Mouse (Mus musculus) macrophage (primary cell): ENCODE data around the gene Rwdd2a. TPM values are rescaled to one million over a fixed set of nuclear protein-coding genes. Genes with fewer than 3 reads are reported as not detected.
"Not testable (repeated sequence)": the region's sequence is repeated elsewhere in the genome, so short reads cannot be mapped to it uniquely, and the experiment has no call there.

Source experiments
- H3K27ac ChIP-seq: fragments of 350-480 bp; formaldehyde crosslinking; 2 replicates; pipeline ENCODE4 v1.9.0; 2021
- H3K36me3 ChIP-seq: fragments of 350-480 bp; formaldehyde crosslinking; 2 replicates; pipeline ENCODE4 v1.9.0; 2021; ENCODE audit errors: inconsistent target
- H3K4me3 ChIP-seq: fragments of 350-480 bp; formaldehyde crosslinking; 2 replicates; pipeline ENCODE4 v1.9.0; 2021; ENCODE audit errors: inconsistent target
- H3K79me2 ChIP-seq: fragments of 350-480 bp; formaldehyde crosslinking; 2 replicates; pipeline ENCODE4 v1.9.0; 2021; ENCODE audit errors: inconsistent target
- WGBS: methylation state at CpG from one replicate; pipeline ENCODE4 v1.1.7; 2026; ENCODE audit warnings: inconsistent platforms; ENCODE audit not compliant: missing documents; 5-methylcytosine and 5-hydroxymethylcytosine counted together
- polyA plus RNA-seq: library from polyadenylated mRNA; stranded (reverse); fragments of 250-400 nt; gene quantifications from 3 replicates; pipeline ENCODE4 v1.2.4, GENCODE M21; 2018; ENCODE audit warnings: inconsistent platforms

The Rwdd2a gene
- polyA plus RNA-seq, 1 experiment from 2014 or later = 3.1 TPM

DNA sequence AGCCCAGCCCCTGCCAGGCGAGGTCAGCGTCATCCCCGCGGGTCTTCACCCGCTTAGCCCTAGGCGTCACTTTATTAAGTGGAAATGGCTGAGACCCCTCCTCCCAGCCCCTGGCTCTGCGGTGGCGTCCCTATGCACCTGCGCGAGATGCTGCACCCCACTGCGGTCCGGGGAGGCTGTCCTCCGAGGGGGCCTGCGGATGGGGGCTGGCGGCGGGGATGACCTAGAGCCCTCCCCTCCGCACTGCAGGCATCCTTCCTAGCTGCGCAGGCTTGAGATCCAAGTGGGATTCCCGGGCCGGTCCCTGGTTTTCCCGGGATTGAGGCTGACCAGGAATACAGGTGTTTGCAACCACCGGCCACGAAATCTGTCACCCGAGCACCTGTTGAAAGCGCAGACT is 405 bp downstream of the Rwdd2a start:
- H3K27ac ChIP-seq = no peak overlapping the region
- peak overlapping the region; percentile 43 for H3K4me3 ChIP-seq
- WGBS = 1% methylated on average over 25 of the region's 25 CpGs
- H3K36me3 ChIP-seq = peaks cover 12% of the 10 kb centered on the region; the same call in 1 of the 2 replicates
- no peaks in the 10 kb centered on the region; the same call in 1 of the 2 replicates for H3K79me2 ChIP-seq

DNA sequence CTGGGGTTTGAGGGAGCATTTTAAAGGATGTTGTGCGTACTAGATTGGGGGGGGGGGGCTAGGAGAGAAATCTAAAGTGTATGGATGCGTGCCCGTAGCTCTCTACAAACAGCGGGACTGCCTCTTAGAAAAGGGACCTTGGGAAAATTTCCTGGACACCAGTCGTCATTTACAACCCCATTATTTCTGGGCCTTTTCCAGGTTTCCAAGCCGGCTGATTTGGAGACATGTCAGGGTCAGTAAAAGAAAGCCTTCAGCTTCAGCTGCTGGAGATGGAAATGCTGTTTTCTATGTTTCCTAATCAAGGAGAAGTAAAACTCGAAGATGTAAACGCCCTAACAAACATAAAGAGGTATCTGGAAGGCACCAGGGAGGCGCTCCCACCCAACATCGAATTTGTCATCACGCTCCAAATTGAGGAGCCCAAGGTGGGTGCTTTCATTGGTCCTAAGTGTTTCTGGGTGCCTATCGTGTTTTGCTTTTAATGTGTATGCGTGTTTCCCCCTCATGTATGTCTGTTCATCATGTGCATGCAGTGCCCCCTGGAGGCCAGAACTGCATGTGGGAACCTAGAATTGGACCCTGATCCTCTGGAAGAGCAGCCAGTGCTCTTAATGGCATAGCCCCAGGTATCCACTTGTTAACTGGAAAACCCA is 973 bp downstream of the Rwdd2a start:
- peak overlapping the region; percentile 43 for H3K4me3 ChIP-seq
- H3K79me2 ChIP-seq = no peaks in the 10 kb centered on the region; the same call in 1 of the 2 replicates
- WGBS = 5% methylated on average over 13 of the region's 13 CpGs
- H3K27ac ChIP-seq = no peak overlapping the region
- peaks cover 12% of the 10 kb centered on the region; the same call in 1 of the 2 replicates for H3K36me3 ChIP-seq

DNA sequence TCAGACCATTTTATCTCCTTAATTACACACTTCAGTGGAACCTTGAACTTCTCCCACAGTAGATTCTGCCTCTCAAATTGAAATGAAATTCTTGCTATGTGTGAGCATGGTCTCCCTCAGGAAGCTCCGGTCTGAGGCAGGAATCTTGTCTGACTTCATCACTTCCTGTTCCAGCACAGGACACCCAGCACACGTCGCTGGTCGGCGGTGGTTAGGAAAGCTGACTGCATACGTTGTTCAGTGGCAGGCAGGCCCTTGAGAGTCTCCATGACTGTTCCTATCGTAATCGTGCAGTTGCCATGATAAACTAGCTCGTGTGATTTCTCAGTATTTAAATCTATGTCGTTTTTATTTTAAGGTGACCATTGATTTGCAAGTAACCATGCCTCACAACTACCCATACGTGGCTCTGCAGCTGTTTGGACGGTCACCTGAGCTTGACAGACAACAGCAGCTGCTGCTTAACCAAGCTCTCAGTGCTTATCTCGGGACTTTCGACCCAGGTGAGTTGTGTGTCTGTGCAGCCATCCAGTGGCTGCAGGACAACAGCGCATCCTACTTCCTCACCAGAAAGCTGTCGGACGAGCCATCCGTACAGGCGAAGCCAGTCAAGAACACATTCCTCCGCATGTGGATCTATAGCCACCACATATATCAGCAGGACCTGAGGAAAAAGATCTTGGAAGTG is 2.0 kb downstream of the Rwdd2a start:
- Histone ChIP-seq H3K36me3 (peaks cover 8% of the 10 kb centered on the region; the same call in 1 of the 2 replicates), H3K4me3 (no peak overlapping the region), H3K27ac (no peak overlapping the region), H3K79me2 (no peaks in the 10 kb centered on the region; the same call in 1 of the 2 replicates)
- WGBS = 64% methylated on average over 20 of the region's 20 CpGs

DNA sequence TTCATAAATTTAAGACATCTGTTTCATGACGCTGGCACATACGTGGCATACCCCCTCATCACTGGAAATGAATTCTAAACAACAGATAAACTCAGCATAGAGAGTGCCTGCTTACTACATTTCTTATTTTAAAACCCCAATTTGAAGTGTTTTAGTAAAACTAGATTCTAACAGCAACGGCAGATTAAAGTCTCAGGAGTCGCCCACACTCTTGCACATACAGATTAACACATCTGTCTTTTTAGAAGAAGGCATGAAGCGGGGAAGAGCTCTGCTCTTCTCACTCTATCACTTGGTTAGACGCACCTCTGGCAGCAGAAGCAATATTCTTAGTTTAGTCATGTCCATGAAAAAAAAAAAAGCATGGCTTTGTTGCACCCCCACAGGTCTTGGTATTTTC is 3.4 kb downstream of the Rwdd2a start:
- no peaks in the 10 kb centered on the region; the same call in 1 of the 2 replicates for H3K79me2 ChIP-seq
- WGBS = 95% methylated on average over 6 of the region's 6 CpGs
- H3K36me3 ChIP-seq = no peaks in the 10 kb centered on the region
- H3K4me3 ChIP-seq = no peak overlapping the region
- no peak overlapping the region for H3K27ac ChIP-seq

DNA sequence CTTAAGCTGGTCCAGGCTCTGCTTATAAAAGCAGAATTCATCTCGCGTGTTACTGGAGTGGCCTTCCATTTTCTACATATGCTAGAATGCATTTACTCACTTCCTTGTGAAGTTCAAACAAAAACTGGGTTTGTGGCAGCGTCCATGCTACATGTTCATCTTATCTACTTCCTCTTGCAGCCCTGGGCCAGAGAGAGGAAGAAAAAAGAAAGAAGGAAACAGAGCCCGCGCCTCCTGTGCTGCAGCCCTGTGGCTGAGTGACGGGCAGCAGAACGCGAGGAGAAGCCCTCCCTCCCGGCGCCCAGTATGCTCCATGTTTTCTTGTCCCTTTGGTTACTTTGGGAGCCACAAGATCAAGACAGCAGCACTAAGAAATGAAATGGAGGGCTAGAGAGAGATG is 7.9 kb downstream of the Rwdd2a start:
- no peaks in the 10 kb centered on the region for H3K79me2 ChIP-seq
- WGBS = 5% methylated on average over 10 of the region's 10 CpGs
- H3K4me3 ChIP-seq = no peak overlapping the region
- peak overlapping the region; percentile 19 for H3K27ac ChIP-seq
- no peaks in the 10 kb centered on the region for H3K36me3 ChIP-seq

DNA sequence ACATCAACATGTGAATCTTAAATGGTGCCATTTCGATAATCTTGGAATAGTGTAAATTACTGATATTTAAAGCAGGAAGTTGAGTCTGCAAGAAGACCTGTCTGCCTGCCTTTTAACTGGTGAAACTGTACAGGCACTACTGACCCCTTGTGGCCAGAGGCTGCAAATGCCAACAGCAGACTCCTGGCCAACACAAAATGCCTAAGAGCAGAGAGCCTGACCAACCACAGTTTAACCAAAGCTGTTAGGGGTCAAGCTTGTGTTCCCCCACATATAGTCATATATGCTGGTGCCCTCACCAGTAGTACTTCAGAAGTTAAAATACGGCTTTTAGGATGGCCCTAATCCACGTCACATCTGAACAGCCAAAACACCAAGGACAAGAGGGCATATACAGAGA is 11.9 kb downstream of the Rwdd2a start:
- WGBS = 0% methylated on average over 1 of the region's 3 CpGs
- H3K36me3 ChIP-seq = no peaks in the 10 kb centered on the region

DNA sequence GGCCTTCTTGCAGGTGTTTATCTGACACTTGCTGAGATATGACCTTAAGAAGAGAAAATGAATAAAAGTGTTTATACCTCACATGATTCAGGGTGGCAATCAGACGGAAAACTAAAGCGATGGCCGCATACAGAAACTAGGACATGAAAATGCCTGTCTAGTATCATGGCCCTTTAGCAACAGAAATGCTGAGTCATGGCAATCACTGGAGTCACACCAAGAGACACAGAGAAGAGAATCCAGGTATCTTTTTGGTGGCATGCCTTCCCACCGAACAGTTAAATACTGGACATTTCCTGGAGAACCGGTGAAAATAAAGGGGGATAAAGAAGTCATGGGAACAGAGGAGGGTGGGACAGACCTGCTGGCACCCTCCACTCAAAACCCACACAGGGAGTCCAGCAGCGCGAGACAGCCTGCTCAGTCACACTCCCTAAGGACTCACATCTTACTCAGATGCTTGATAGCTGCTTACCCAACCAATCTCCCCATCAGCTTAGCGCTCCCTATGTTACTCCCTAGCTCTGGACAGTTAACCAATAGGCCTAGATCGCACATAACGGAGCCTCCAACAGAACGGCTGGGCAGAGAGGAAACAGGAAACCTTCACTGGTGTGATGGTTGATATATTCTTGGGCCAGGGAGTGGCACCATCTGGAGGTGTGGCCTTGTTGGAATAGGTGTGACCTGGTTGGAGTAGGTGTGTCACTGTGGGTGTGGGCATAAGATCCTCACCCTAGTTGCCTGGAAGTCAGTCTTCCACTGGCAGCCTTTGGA is 15.4 kb downstream of the Rwdd2a start:
- Histone ChIP-seq H3K27ac (no peak overlapping the region), H3K4me3 (no peak overlapping the region), H3K79me2 (no peaks in the 10 kb centered on the region), H3K36me3 (no peaks in the 10 kb centered on the region)
- 91% methylated on average over 10 of the region's 11 CpGs for WGBS

More for the DNA sequence above, 11.9 kb downstream of the Rwdd2a start:
- Histone ChIP-seq H3K4me3 (no peak overlapping the region), H3K79me2 (no peaks in the 10 kb centered on the region), H3K27ac (no peak overlapping the region)

DNA sequence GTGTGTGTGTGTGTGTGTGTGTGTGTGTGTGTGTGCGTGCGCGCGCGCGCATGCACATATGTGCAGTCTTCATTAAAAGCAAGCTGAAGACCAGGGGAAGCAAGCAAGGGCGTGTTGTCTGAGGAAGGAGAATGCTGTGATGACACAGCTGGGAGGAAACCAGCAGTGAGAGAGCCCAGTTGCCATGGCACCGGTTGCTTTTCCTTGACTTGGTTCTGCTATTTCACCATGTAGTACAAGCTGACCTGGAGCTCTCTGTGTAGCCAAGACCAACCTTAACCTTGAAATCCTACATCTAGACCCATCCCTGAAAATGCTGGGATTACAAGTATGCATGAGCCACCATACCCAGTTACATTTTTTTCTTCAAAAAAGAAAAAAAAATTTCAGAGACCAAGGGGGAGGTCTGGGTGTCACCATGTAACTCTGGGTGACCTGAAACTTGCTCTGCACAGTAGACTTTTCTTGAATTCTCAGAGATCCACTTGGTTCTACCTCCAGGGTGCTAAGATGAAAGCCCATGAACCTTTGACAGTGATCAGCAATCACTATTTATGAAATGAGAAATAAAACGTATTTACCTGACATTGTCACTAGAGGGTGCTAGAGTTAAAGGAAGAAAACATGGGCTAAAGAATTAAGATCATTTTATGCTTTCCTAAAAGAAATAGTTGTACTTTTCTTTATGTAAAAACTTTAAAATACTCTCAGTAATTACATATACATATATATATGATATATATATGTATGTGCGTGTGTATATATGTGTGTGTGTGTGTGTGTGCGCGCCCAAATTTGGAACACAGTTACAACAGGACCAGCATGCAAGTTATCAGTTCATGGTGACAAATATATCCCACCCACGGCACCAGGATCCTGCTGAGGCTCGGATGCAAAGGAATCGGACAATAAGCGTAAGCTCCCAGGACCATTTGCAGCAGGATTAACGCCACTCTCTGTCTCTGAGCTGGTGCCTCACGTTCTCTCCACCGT is 21.2 kb downstream of the Rwdd2a start:
- Histone ChIP-seq H3K36me3 (no peaks in the 10 kb centered on the region), H3K4me3 (no peak overlapping the region), H3K79me2 (no peaks in the 10 kb centered on the region), H3K27ac (peak overlapping the region; percentile 24; the same call in 1 of the 2 replicates)
- 67% methylated on average over 13 of the region's 19 CpGs for WGBS

DNA sequence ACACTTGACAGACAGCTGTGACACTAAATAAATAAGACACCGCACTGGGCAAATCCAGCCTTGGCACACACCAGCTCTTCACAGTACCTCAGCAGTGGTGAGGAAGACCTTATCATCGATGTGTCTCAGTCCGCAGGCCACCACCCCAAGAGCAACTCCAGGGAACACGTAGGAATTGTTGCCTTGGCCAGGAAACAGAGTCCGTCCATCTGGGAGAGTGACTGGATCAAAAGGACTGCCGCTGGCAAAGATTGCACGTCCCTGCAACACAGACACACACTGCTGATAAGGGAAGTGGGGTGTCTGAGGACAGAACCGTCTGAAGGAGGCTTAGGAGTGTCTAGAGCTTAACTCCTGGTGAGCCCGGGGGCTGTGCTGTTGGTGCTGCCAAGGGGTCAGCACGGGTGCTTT is 22.6 kb downstream of the Rwdd2a start:
- not testable (repeated sequence) for H3K79me2 ChIP-seq, H3K4me3 ChIP-seq, H3K27ac ChIP-seq, H3K36me3 ChIP-seq
- 79% methylated on average over 8 of the region's 10 CpGs for WGBS

DNA sequence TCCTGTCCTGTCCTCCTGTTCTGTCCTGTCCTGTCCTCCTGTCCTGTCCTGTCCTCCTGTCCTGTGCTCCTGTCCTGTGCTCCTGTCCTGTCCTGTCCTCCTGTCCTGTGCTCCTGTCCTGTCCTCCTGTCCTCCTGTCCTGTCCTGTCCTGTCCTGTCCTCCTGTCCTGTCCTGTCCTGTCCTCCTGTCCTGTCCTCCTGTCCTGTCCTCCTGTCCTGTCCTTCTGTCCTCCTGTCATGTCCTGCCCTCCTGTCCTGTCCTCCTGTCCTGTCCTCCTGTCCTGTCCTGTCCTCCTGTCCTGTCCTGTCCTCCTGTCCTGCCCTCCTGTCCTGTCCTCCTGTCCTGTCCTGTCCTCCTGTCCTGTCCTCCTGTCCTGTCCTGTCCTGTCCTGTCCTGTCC is 25.2 kb downstream of the Rwdd2a start:
- not testable (repeated sequence) for H3K27ac ChIP-seq, H3K79me2 ChIP-seq, H3K36me3 ChIP-seq, H3K4me3 ChIP-seq

DNA sequence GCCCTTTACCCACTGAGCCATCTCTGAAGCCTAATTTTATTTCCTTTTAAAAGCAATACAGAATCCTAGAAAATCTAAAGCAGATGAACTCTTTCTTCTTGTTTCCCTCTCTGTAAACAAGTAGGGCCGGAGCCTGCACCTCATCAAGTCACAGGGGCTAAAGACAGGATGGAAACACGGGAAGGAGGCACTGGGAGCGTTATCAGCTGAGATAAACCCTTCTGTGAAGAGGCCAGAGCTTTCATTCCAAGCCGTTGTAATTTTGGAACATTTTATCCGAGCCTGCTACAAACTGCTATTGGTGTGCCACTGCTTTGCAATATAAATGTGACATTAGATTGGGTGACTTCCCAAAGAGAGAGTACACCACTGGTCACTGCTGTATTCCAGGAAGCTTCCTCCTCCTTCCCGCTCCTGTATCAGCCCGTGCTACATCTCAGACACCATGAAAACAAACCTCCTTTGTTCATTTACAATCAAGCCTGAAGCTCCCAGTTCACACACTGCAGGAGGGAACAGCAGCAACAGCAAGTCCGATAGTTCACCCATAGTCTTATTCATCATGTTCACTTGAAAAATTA is 28.0 kb downstream of the Rwdd2a start:
- no peak overlapping the region for H3K4me3 ChIP-seq
- no peaks in the 10 kb centered on the region for H3K36me3 ChIP-seq
- WGBS = 82% methylated on average over 8 of the region's 8 CpGs
- no peak overlapping the region for H3K27ac ChIP-seq
- H3K79me2 ChIP-seq = no peaks in the 10 kb centered on the region

DNA sequence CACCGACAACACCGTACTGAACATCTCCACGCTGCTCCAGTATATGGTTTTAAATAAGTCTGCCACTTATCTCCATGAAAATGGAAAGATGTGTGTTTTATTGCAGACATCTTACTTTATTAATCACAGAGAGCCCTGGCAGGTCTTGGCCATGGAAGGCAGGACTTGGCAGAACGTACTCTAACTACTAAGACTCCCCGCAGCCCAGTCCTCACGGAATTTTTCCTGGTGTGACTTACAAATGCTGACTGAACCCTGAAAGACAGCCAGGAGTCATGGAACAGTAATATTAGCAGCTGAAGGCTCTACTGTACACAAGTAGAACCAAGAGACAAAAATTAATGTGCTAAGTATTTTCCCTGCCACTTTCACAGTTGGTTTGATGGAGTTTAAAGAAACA is 34.0 kb downstream of the Rwdd2a start:
- Histone ChIP-seq H3K27ac (no peak overlapping the region), H3K4me3 (no peak overlapping the region), H3K79me2 (no peaks in the 10 kb centered on the region), H3K36me3 (no peaks in the 10 kb centered on the region)
- 88% methylated on average over 6 of the region's 6 CpGs for WGBS

DNA sequence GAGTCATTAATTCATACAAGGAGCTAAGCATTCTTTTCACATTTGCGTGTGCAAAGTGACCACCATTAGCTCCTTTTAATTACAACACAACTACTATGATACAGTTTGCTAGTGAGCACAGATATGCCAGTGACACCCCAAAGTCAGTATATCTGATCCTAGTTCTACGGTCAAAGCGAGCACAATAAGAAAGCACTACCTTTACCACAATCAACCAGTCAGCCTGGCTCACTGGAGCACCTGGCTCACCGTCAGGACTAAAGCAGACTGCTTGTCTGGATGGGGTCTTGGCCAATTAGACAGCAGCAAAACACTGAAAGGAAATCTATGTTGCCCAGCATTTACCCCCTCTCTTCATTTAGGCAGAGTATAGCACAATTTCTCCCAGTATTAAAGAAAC is 40.3 kb downstream of the Rwdd2a start:
- Histone ChIP-seq H3K79me2 (no peaks in the 10 kb centered on the region), H3K4me3 (no peak overlapping the region), H3K27ac (no peak overlapping the region), H3K36me3 (no peaks in the 10 kb centered on the region)
- 95% methylated on average over 4 of the region's 4 CpGs for WGBS

DNA sequence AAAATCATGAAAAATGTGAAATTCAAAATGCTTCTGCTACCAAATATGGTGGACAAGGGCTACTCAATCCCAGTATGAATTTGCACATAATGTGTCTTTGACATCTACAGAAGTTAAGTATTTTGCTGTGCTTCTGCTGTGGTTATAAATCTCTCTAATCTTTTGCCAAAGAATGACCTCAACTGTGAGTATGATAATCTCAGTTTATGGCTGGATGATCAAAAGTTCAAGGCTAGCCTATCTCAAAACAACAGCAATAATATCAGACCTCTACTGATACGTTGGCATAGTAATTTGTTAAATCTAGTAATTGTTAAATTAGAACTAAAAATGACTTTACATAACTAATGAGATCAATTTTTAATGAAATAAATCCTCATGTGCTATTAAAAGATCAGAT is 44.0 kb downstream of the Rwdd2a start:
- 71% methylated on average over 1 of the region's 1 CpGs for WGBS
- Histone ChIP-seq H3K79me2 (no peaks in the 10 kb centered on the region), H3K27ac (no peak overlapping the region), H3K36me3 (no peaks in the 10 kb centered on the region), H3K4me3 (no peak overlapping the region)
